Mouse (Mus musculus) 3134 (cell line): ENCODE measurements around the gene Nck1.
A peak's percentile ranks its signal among the peaks of the same experiment; 100 is the strongest.

Experiments
- DNase-seq: peaks from one replicate; pipeline ENCODE4 v3.0.0-alpha.2; 2011; ENCODE audit warnings: low spot score; ENCODE audit not compliant: insufficient read length; ENCODE audit errors: extremely low read depth

Gene Nck1

GRCm38 (mm10) chr9:100545715-100546593 lies at the start of gene Nck1:
Nck1 (minus strand) TSS chr9:100546134.
- DNase-seq = peak; percentile 97

DNA sequence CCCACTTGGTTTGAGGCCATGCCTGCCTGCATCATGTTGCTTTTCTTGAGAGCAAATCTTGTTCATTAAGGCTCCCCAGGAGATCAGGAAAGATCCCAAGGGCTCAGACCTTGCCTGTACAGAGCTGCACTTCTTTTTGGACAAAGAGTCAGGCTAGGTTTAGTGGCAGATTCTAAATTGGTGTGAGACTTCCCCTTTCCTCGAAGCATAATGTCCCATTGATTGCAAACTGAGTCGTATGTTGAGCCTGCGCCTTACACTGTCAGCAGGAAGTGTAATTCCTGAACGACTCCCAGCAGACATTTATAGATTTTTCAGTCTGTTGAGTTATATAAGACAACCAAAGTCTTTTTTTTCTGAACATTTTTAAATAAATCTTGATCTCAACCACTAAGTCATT lies 44.5 kb upstream of the Nck1 start:
- DNase-seq = no peak

DNA sequence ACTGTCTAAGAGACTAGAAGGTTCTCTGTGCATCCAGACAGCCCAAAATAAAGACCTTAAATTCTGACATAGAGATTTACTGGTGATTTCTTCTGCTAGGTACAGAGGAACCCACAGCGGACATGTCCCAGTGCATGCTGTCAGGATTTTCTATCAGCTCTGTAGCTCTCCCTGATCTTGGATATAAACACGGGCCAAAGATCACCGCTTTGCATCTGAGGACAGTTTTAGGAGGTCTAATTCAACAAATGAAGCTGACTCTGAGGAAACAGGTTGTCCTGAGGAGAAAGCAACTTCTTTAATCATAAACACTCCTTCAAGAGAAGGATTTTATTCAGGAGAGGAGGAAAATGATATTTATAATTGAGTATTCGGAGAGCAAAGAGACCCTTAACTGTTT lies 38.1 kb upstream of the Nck1 start:
- DNase-seq = no peak

DNA sequence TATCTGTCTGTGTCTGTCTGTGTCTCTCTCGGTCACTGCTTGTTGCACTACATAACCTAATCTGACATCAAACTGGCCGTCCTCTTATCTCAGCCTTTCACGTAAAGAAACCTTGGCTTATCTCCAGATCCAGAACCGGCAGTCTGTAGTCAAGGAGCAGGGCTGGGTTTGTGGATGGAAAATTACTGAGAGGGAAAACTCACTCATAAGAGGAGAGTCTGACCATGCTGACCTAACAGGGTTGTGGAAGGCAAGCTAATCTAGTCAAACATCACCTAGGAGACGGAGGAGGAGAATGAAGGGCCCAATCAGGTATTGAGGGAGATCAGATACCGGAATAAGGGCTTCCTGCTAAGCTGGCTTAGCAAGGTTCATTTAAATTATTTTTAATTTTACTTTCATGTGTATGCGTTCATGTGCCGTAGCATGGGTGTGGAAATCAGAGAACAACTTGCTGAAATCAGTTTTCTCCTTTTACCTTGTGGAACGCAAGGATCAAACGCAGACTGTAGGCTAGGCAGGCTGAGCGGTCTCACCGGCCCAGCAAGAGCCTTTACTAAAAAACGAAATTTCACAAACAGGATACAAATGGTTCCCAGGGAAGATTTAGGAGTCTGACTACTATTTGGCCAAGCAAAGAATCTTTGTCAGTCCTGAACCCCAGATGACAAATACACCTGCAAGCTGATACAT lies 37.1 kb upstream of the Nck1 start:
- no peak for DNase-seq

DNA sequence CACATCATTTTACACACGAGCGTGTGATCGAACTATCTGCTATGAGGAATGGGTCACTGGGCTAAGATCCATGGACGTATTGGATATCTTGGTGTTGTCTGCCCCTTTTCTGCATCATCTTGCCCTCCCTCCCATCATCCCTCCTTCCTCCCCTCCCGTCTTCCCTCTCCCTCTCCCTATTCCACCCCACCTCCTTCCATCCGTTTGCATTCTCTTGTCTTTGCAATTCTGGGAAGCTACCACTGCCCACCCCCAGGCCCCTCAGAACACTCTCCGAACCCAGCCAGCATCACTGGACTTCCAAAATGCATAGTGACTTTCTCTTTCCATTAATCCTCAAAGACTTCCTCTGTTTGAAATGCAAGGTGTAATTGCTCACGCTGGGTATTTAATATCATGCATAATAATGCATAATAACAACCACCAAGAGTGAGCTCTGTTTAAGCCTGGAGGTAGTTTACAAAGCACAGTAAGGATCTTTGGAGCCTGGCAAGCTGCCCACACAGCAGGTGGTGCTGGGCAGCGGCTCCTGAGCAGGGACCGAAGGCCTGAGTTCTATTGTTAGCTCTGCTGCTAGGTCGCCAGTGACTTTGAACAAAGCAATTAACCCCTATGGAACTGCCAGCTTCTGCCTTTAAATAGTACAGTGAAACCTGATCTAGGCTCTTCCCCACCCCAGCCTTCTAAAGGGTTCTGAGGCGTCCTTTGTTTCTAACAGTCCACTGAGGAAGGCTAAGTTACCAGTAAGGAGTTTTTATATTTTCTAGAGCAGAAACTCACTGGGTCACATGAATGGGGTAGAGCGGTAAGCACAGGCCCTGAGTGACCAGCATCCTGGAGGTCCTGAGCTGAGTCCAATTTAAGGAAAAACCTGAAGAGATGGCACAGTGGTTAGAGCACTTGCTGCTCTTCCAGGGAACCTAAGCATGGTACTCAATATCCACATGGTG lies 35.9 kb upstream of the Nck1 start:
- no peak for DNase-seq

GRCm38 (mm10) chr9:100580196-100580740 lies 34.3 kb upstream of the Nck1 start:
- DNase-seq = no peak

GRCm38 (mm10) chr9:100573942-100574341 lies 28.0 kb upstream of the Nck1 start:
- no peak for DNase-seq

GRCm38 (mm10) chr9:100573300-100573699 lies 27.4 kb upstream of the Nck1 start:
- DNase-seq = no peak

GRCm38 (mm10) chr9:100571511-100571910 lies 25.6 kb upstream of the Nck1 start:
- DNase-seq = no peak

DNA sequence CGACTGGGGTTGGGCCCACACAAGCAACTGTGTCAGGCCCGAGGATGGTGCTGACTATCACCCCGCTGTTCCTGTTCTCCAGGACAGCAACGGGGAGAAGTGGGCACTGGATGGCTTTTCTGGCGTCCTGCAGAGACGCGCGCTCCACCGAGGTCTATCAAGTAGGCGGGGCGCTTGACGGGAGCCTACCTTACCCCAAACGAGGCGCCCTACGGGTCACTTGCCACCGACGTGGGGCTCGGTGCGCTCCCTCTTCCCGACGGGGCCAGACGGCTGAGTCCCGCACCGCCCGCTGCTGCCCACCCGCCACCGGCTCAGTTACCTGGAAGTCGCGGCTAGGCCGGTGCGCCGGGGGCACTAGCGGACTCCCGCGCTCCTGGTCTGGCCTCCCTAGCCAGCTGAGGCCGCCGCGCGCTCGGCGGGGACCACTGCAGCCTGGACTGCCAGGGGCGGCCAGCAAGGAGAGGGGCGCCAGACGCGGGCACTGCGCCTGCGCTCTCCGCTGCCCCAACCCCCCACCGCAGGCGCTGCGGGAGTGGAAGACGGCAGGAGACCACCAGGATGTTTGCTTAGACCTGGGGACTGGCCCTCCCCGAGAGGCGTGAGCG lies 24.8 kb upstream of the Nck1 start, which contains the start of gene Slc35g2:
Gene Slc35g2 (minus strand): TSS at position 465 of the 608 bp plus-strand sequence.
- no peak for DNase-seq

DNA sequence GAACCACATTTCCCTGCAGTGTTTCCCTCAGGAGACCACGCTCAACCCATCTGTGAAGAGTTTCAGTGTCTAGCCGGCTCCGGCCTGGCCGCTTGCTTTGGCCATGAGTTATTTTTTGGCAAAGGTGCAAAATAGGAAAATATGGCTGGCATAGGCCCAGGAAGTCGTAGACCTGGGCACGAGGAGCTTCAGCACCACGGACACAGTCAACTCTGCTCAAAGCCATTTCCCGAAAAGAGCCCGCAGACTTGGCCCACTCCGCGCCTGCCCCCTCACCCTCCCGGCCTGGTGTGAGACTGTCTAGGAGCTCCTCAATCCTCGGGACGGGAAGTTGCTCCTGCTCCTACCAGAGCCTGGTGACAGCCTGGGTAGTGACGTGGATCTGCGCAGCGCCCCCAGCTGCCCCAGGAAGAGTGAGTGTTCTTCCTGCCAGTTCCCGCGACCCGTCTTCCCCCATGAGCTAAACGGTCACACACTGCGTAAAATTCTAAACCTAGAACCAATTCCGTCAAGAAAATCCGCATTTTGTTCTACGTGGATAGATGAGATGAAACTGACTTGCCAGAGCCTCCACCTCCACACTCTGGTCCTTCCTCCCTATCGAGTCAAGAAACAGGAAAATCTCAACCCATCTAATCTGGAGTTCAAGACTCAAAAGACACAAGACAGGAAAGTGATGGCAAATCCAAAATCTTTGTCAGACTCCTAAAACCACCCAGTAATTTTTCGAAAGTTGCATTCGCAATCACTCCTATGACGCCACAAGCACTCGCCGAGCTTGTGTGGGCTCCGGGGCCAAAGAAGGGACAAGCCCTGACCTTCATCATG lies 24.1 kb upstream of the Nck1 start:
- no peak for DNase-seq

- no peak for DNase-seq
Observed at GRCm38 (mm10) chr9:100560251-100560890, 14.4 kb upstream of the Nck1 start.

GRCm38 (mm10) chr9:100558991-100559390 lies 13.1 kb upstream of the Nck1 start:
- DNase-seq = no peak

DNA sequence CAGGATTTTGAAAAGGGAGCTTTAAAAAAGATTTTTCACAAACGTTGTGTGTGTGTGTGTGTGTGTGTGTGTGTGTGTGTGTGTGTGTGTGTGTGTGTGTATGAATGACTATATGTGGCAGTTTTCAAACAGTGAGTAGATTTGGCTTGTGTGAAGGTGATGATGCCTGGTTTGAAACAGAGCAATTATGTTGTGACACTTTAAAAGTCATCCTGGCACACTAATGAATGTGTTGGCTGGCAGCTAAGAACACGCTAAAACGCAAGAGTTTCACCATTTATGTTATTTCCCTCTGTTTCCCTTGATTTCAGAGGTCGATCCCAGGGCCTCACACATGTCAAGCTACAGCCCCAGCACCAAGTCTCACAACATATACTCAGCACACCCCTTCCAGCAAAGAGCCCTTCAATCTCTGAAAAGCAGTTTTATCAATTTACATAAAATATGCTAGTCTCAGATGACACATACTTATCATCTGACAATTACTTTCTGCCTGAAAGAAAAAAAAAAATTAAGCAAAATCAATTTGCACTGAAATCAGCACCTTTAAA lies 12.2 kb upstream of the Nck1 start:
- DNase-seq = no peak

GRCm38 (mm10) chr9:100555686-100556085 lies 9.8 kb upstream of the Nck1 start:
- DNase-seq = no peak

GRCm38 (mm10) chr9:100548313-100548712 lies 2.4 kb upstream of the Nck1 start:
- DNase-seq = no peak

GRCm38 (mm10) chr9:100546594-100546910 lies 618 bp upstream of the Nck1 start:
- DNase-seq = no peak

DNA sequence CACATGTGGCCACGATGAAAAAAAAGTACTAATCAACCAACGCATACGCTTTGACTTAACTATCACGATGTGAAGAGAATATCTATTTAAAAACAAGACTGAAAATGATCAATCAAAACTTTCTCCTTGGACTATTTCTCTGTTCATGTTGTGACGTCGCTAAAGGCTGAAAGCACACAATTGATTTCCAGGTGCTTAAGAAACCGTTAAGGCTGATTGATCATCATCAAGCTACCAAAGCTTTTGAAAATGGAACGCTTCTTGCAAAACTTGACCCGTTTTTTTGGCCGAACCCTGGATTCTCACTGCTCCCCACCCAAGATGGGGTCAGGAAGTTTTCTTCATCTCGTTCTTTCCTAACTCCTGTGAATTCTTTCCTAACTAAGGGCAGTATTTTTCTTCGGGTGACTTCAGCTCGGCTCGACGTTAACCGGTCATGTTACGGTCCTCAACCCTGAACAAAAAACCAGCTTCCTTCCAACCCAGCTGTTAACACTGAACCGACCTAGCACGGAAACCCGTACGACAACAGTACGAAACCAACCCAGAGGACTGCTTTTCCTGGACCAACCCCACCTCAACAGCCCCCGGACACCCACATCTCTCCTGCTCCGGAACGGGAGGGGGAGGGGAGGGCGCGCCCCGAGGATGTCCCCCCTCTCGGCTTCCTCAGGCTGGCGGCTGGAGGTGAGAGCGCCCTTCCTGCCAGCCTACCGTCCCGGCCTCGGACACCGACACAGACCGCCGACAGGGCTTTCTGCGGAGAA lies 803 bp downstream of the Nck1 start:
- DNase-seq = no peak
